Mouse (Mus musculus) ES-Bruce4 (cell line): Measurements from ENCODE around the gene Ints13.

ENCODE experiments used
- CTCF ChIP-seq: IDR thresholded peaks from one replicate; pipeline ENCODE4 v1.8.1; 2011; ENCODE audit warnings: low read depth, low read length
- EP300 ChIP-seq: IDR thresholded peaks from 2 replicates; pipeline ENCODE4 v1.6.1; 2011; ENCODE audit warnings: low read depth, low read length; ENCODE audit not compliant: insufficient read depth

DNA sequence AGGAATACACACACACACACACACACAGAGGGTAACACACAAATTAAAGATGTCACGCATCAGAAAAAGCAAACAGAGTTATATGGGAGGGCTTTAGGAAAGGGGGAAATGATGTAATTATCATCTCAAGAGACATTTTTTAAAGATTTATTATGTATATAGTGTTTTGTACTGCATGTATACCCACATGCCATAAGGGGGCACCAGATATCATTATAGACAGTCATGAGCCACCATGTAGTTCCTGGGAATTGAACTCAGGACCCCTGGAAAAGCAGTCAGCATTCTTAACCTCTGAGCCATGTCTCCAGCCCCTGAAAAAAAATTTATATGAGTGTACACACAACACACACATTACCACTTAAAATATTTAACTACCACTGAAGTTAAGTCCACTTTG lies 33.0 kb downstream of the Ints13 start:
- no peak for TF ChIP-seq EP300
- TF ChIP-seq CTCF: no peak
